Comparison of ENCODE assay signal across 12 mouse cellular contexts in genomic region chr17:23571084-23571483, GRCm38 (mm10). TPM values are rescaled to one million over a fixed set of nuclear protein-coding genes. Genes with fewer than 3 reads are reported as not detected.
A peak's percentile ranks its signal among the peaks of the same experiment; 100 is the strongest.
DNase-seq lines count a peak whose midpoint lies in the region; ATAC-seq and TF ChIP-seq lines count a peak whose summit lies in the region.
"Had no signal": no experiment of that assay in that cellular context is flagged by ENCODE, and none has a peak within 500 bp of the region (broad histone marks: within the 10 kb centered on the region; RNA-seq: fewer than 3 reads in every experiment).

No protein-coding gene starts in this region.

- H3K36me3 ChIP-seq in heart, postnatal 0 days (replicated peaks; ENCODE audit: control insufficient read depth, insufficient read depth, low read length) = peaks cover 23% of the 10 kb centered on the region
- no peaks in the 10 kb centered on the region for H3K36me3 ChIP-seq in MEL (ENCODE audit: control insufficient read depth in 1 of 2, insufficient read depth in 2 of 2, low read length in 2 of 2)
- peaks cover 22% of the 10 kb centered on the region for H3K36me3 ChIP-seq in hindbrain, postnatal 0 days (ENCODE audit: insufficient read depth, low read length)
- H3K36me3 ChIP-seq: G1E had no signal

- TF ChIP-seq EP300 in heart, postnatal 0 days (IDR thresholded peaks at IDR 0.05; ENCODE audit: low read depth) = no peak
- TF ChIP-seq EP300 in MEL (IDR thresholded peaks at IDR 0.05; ENCODE audit: low read depth in 1 of 2, low read length in 2 of 2) = no peak

- no peak for ATAC-seq in heart, postnatal 0 days (ENCODE audit: insufficient read depth, low read depth)
- ATAC-seq in hindbrain, postnatal 0 days = peak; percentile 25; the same call in 1 of the 2 replicates

- no peak for TF ChIP-seq RAD21 in MEL (IDR thresholded peaks at IDR 0.05; ENCODE audit: low read depth, low read length)

- no peak for DNase-seq in heart, postnatal 0 days (ENCODE audit: low spot score)
- DNase-seq in heart, postnatal 25 days (ENCODE audit: low spot score) = no peak
- no peak for DNase-seq in lung, adult 2 months
- no peak for DNase-seq in lung, adult 18-20 months
- DNase-seq in MEL (ENCODE audit: low read depth, low spot score) = no peak
- peak; percentile 48 for DNase-seq in hindbrain, postnatal 0 days (ENCODE audit: low spot score)
- DNase-seq in cerebellum, adult 8-10 months = no peak
- DNase-seq in adrenal gland, adult 2 months = no peak
- DNase-seq: adrenal gland, postnatal 36 days; liver, embryonic 13.5 days had no signal

- no peaks in the 10 kb centered on the region for H3K79me2 ChIP-seq in MEL (ENCODE audit: control insufficient read depth, insufficient read depth, low read length, poor library complexity)

- intact Hi-C loops in heart, postnatal 25 days (cut with DNase I) = loop anchor here (2.0 kb wide), 1 partner anchor 40 kb away; no protein-coding TSS in a partner anchor

- no peaks in the 10 kb centered on the region for H3K27me3 ChIP-seq in heart, postnatal 0 days (ENCODE audit: control insufficient read depth, insufficient read depth, low read length)
- H3K27me3 ChIP-seq in MEL (ENCODE audit: control insufficient read depth in 1 of 2, insufficient read depth in 2 of 2, low read length in 2 of 2) = no peaks in the 10 kb centered on the region
- H3K27me3 ChIP-seq in hindbrain, postnatal 0 days (ENCODE audit: insufficient read depth, low read length) = no peaks in the 10 kb centered on the region
- H3K27me3 ChIP-seq: heart, embryonic 15.5 days; liver, embryonic 13.5 days had no signal

- H3K9me3 ChIP-seq in heart, postnatal 0 days (replicated peaks; ENCODE audit: control insufficient read depth, low read length) = no peaks in the 10 kb centered on the region
- no peaks in the 10 kb centered on the region for H3K9me3 ChIP-seq in MEL (replicated peaks; ENCODE audit: insufficient read depth, low read length)
- H3K9me3 ChIP-seq in hindbrain, postnatal 0 days (ENCODE audit: low read length) = no peaks in the 10 kb centered on the region; the same call in 1 of the 2 replicates
- H3K9me3 ChIP-seq: G1E; heart, embryonic 15.5 days; liver, embryonic 13.5 days had no signal

- H3K4me1 ChIP-seq in heart, postnatal 0 days (ENCODE audit: control insufficient read depth, insufficient read depth) = no peaks in the 10 kb centered on the region
- no peaks in the 10 kb centered on the region for H3K4me1 ChIP-seq in lung, adult 2 months (ENCODE audit: control insufficient read depth, insufficient read depth, low read length)
- no peaks in the 10 kb centered on the region for H3K4me1 ChIP-seq in MEL (ENCODE audit: control insufficient read depth in 1 of 2, insufficient read depth in 2 of 2, low read length in 2 of 2)
- H3K4me1 ChIP-seq in hindbrain, postnatal 0 days (ENCODE audit: insufficient read depth, low read length) = no peaks in the 10 kb centered on the region
- H3K4me1 ChIP-seq: heart, embryonic 15.5 days; liver, embryonic 13.5 days had no signal

- no peak overlapping the region for H3K9ac ChIP-seq in heart, postnatal 0 days (replicated peaks; ENCODE audit: low read depth, low read length)
- no peak overlapping the region for H3K9ac ChIP-seq in MEL (ENCODE audit: control insufficient read depth, low read depth, low read length, poor library complexity, severe bottlenecking)
- no peak overlapping the region for H3K9ac ChIP-seq in hindbrain, postnatal 0 days (replicated peaks; ENCODE audit: low read length)
- H3K9ac ChIP-seq: heart, embryonic 15.5 days; liver, embryonic 13.5 days had no signal

- no peak overlapping the region for H3K27ac ChIP-seq in heart, postnatal 0 days (ENCODE audit: low read depth)
- H3K27ac ChIP-seq in MEL (ENCODE audit: control insufficient read depth, low read depth, low read length) = no peak overlapping the region
- no peak overlapping the region; the same call in 1 of the 2 replicates for H3K27ac ChIP-seq in hindbrain, postnatal 0 days
- H3K27ac ChIP-seq: heart, embryonic 15.5 days; liver, embryonic 13.5 days had no signal

- TF ChIP-seq CTCF in heart, postnatal 0 days (IDR thresholded peaks at IDR 0.05; ENCODE audit: low read depth) = peak; percentile 48
- 0 out of 2 replicates have a peak, but pooled peaks have one; percentile 12 for TF ChIP-seq CTCF in lung, adult 2 months (IDR thresholded peaks at IDR 0.05; ENCODE audit: insufficient read depth, low read length)
- TF ChIP-seq CTCF in MEL (IDR thresholded peaks at IDR 0.05 in 2 of 3, conservative IDR thresholded peaks at IDR 0.05 in 1 of 3; ENCODE audit: control insufficient read depth in 1 of 3, insufficient read depth in 1 of 3, low read depth in 2 of 3, low read length in 3 of 3, poor library complexity in 1 of 3, severe bottlenecking in 1 of 3) = peak in 2 of 3 experiments; percentile 5 to 13; a peak in 1 of 6 replicates
- peak; percentile 60 for TF ChIP-seq CTCF in hindbrain, postnatal 0 days (IDR thresholded peaks at IDR 0.05; ENCODE audit: low read depth)

- 10% methylated on average over 5 of the region's 5 CpGs for WGBS in heart, postnatal 0 days
- 15% methylated on average over 5 of the region's 5 CpGs for WGBS in lung, adult 2 months
- 22% methylated on average over 5 of the region's 5 CpGs for WGBS in hindbrain, postnatal 0 days

- TF ChIP-seq POLR2A in lung, adult 2 months (IDR thresholded peaks at IDR 0.05; ENCODE audit: borderline replicate concordance, extremely low read depth, low read depth, low read length) = no peak
- no peak for TF ChIP-seq POLR2A in MEL (IDR thresholded peaks at IDR 0.05; ENCODE audit: control insufficient read depth in 1 of 2, insufficient read depth in 1 of 2, low read depth in 1 of 2, low read length in 2 of 2, poor library complexity in 1 of 2)

- H3K4me2 ChIP-seq in heart, postnatal 0 days (ENCODE audit: low read depth, low read length) = no peak overlapping the region
- no peak overlapping the region for H3K4me2 ChIP-seq in hindbrain, postnatal 0 days (ENCODE audit: low read depth, low read length)
- H3K4me2 ChIP-seq: heart, embryonic 15.5 days; liver, embryonic 13.5 days had no signal

- H3K4me3 ChIP-seq in heart, postnatal 0 days (ENCODE audit: low read depth, low read length) = no peak overlapping the region
- no peak overlapping the region for H3K4me3 ChIP-seq in lung, adult 2 months (replicated peaks; ENCODE audit: extremely low read depth, low read depth, low read length)
- no peak overlapping the region for H3K4me3 ChIP-seq in MEL (ENCODE audit: control insufficient read depth in 1 of 2, insufficient read depth in 1 of 2, low read depth in 2 of 2, low read length in 2 of 2)
- no peak overlapping the region for H3K4me3 ChIP-seq in hindbrain, postnatal 0 days (ENCODE audit: low read length)
- H3K4me3 ChIP-seq: heart, embryonic 15.5 days; liver, embryonic 13.5 days had no signal

TF ChIP-seq in MEL, 35 proteins besides CTCF, POLR2A, EP300 and RAD21:
- TF ChIP-seq MAZ (IDR thresholded peaks at IDR 0.05; ENCODE audit: low read depth, low read length) (no peak), TCF12 (IDR thresholded peaks at IDR 0.05; ENCODE audit: low read depth, low read length) (no peak), SMC3 (IDR thresholded peaks at IDR 0.05; ENCODE audit: low read depth, low read length) (peak; percentile 18; the same call in 1 of the 2 replicates), HCFC1 (IDR thresholded peaks at IDR 0.05; ENCODE audit: low read depth, low read length) (no peak)

RNA-seq across cellular contexts. Expression of gene Zfp213, which starts 7.0 kb away (rescaled TPM):
- total RNA-seq in heart, postnatal 0 days (2014; rRNA removed; ENCODE audit: low replicate concordance) = 12.6 and 21.4 TPM in 2 replicates
- 9.6 and 9.8 TPM in 2 replicates for polyA plus RNA-seq in heart, postnatal 0 days (2015; fragmentation: Nextera tagmentation; extraction: Ambion mirVana)
- total RNA-seq in heart, postnatal 25 days (2021) = 1 to 10 TPM; 4.7 to 6.2 TPM
- 13.4 and 14.0 TPM in 2 replicates for polyA plus RNA-seq in lung, adult 2 months (2012; rRNA removed)
- 3.4 and 3.8 TPM in 2 replicates for total RNA-seq in MEL (2012; rRNA removed)
- 1 to 10 TPM in 1 of 2 experiments, not detected in 1; 3.0 TPM for polyA plus RNA-seq in MEL (2012; ENCODE audit: insufficient read depth in 1 of 2, insufficient read length in 2 of 2, low read depth in 1 of 2, low replicate concordance in 2 of 2, missing spikeins in 1 of 2)
- 17.1 and 28.1 TPM in 2 replicates for total RNA-seq in hindbrain, postnatal 0 days (2014; rRNA removed)
- 9.4 and 10.3 TPM in 2 replicates for polyA plus RNA-seq in hindbrain, postnatal 0 days (2015; fragmentation: Nextera tagmentation; extraction: Ambion mirVana)
- total RNA-seq in adrenal gland, adult 2 months (2021) = 10 to 100 TPM; 11.0 to 11.6 TPM
- polyA plus RNA-seq in adrenal gland, adult 2 months (2012; rRNA removed) = 25.5 and 28.1 TPM in 2 replicates

RNA-seq across cellular contexts. Expression of gene Zfp13, which starts 28.2 kb away (rescaled TPM):
- 17.9 and 18.5 TPM in 2 replicates for total RNA-seq in heart, postnatal 0 days (2014; rRNA removed; ENCODE audit: low replicate concordance)
- polyA plus RNA-seq in heart, postnatal 0 days (2015; fragmentation: Nextera tagmentation; extraction: Ambion mirVana) = 5.3 and 6.4 TPM in 2 replicates
- 1 to 10 TPM; 3.4 to 4.8 TPM for total RNA-seq in heart, postnatal 25 days (2021)
- polyA plus RNA-seq in lung, adult 2 months (2012; rRNA removed) = 14.9 and 15.2 TPM in 2 replicates
- total RNA-seq in MEL (2012; rRNA removed) = 0.08 and 0.16 TPM in 2 replicates
- under 1 TPM in 1 of 2 experiments, not detected in 1; 0.38 TPM for polyA plus RNA-seq in MEL (2012; ENCODE audit: insufficient read depth in 1 of 2, insufficient read length in 2 of 2, low read depth in 1 of 2, low replicate concordance in 2 of 2, missing spikeins in 1 of 2)
- 37.6 and 44.0 TPM in 2 replicates for total RNA-seq in hindbrain, postnatal 0 days (2014; rRNA removed)
- 21.5 and 21.6 TPM in 2 replicates for polyA plus RNA-seq in hindbrain, postnatal 0 days (2015; fragmentation: Nextera tagmentation; extraction: Ambion mirVana)
- 10 to 100 TPM in 1 of 2 experiments, 1 to 10 TPM in 1; 6.6 to 12.4 TPM for total RNA-seq in adrenal gland, adult 2 months (2021)
- polyA plus RNA-seq in adrenal gland, adult 2 months (2012; rRNA removed) = 25.1 and 25.4 TPM in 2 replicates
- total RNA-seq: G1E had no signal

RNA-seq across cellular contexts. Expression of gene Zscan10, which starts 29.6 kb away (rescaled TPM):
- total RNA-seq in heart, postnatal 0 days (2014; rRNA removed; ENCODE audit: low replicate concordance) = not detected in 2 replicates
- not detected in 2 replicates for polyA plus RNA-seq in heart, postnatal 0 days (2015; fragmentation: Nextera tagmentation; extraction: Ambion mirVana)
- total RNA-seq in heart, postnatal 25 days (2021) = not detected
- polyA plus RNA-seq in lung, adult 2 months (2012; rRNA removed) = 0.06 TPM in 1 of 2 replicates, not detected in the other
- total RNA-seq in MEL (2012; rRNA removed) = not detected in 2 replicates
- under 1 TPM in 1 of 2 experiments, not detected in 1; 0.08 TPM for polyA plus RNA-seq in MEL (2012; ENCODE audit: insufficient read depth in 1 of 2, insufficient read length in 2 of 2, low read depth in 1 of 2, low replicate concordance in 2 of 2, missing spikeins in 1 of 2)
- total RNA-seq in hindbrain, postnatal 0 days (2014; rRNA removed) = 0.10 TPM in 1 of 2 replicates, not detected in the other
- polyA plus RNA-seq in hindbrain, postnatal 0 days (2015; fragmentation: Nextera tagmentation; extraction: Ambion mirVana) = 0.14 and 0.26 TPM in 2 replicates
- not detected for total RNA-seq in adrenal gland, adult 2 months (2021)
- 0.04 TPM in 1 of 2 replicates, not detected in the other for polyA plus RNA-seq in adrenal gland, adult 2 months (2012; rRNA removed)
- total RNA-seq: adrenal gland, postnatal 36 days had no signal
- polyA plus RNA-seq: heart, embryonic 15.5 days; liver, embryonic 13.5 days had no signal

Comparison
In these comparisons a context has a peak if more than half of its experiments do, and no peak if none do; other contexts are left out.
1. CTCF ChIP-seq: peak in every context shown above with its lines; median percentile 60 in hindbrain, postnatal 0 days; 48 in heart, postnatal 0 days; 12 in lung, adult 2 months; 9 in MEL.